Mouse (Mus musculus): Measurements from ENCODE around the gene Arsg. TPM values are rescaled to one million over a fixed set of nuclear protein-coding genes. Genes with fewer than 3 reads are reported as not detected.

Gene Arsg
- total and polyA plus RNA-seq, 2 experiments from 2014 or later: 6.0 to 6.6 TPM

DNA sequence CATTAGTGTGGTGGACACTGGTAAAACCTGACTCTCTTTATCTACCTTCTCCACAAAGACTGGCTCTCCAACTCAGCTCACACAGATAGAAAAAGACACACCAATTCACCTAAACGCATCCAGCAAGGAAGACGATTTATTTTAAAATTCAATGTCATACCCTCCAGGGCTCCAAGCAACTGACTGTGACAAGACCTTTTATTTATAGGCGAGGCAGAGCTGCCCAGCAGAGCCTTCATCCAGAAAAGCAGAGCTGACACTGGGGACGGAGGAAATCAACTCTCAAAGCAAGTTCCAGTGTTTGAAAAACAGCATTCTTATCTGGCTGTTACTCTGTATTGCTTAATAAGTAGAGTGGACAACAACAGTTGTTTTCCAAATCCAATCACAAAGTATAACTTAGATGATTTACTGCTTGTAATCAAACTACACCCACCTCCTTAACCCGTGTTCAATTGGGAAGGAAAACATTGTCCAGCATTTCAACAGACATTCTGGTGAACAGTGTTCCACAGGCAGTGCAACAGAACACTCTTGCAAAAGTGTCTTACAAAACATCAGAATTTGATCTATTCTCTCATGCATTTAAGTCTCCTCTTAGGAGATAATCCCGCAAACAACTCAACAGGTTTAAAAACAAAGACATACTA lies 135.9 kb downstream of the Arsg start:
- no peak overlapping the region for H3K4me2 ChIP-seq (ENCODE audit: low read depth, low read length, poor library complexity, severe bottlenecking)
- H3K27me3 ChIP-seq (ENCODE audit: insufficient read depth, low read length): no peaks in the 10 kb centered on the region
- H3K4me3 ChIP-seq (ENCODE audit: low read depth, low read length): no peak overlapping the region
- no peaks in the 10 kb centered on the region for H3K9me3 ChIP-seq (ENCODE audit: low read length)
- 58% methylated on average over 6 of the region's 6 CpGs for WGBS
- H3K27ac ChIP-seq (ENCODE audit: low read depth, low read length): no peak overlapping the region
- peaks cover 6% of the 10 kb centered on the region for H3K4me1 ChIP-seq (ENCODE audit: insufficient read depth, low read length)
- no peak for ATAC-seq (ENCODE audit: low FRiP score)
- H3K36me3 ChIP-seq (ENCODE audit: insufficient read depth, low read length): no peaks in the 10 kb centered on the region
- H3K9ac ChIP-seq (replicated peaks; ENCODE audit: low read length, poor library complexity, severe bottlenecking): no peak overlapping the region
- TF ChIP-seq CTCF (IDR thresholded peaks at IDR 0.05): no peak
- DNase-seq (ENCODE audit: low spot score): no peak

DNA sequence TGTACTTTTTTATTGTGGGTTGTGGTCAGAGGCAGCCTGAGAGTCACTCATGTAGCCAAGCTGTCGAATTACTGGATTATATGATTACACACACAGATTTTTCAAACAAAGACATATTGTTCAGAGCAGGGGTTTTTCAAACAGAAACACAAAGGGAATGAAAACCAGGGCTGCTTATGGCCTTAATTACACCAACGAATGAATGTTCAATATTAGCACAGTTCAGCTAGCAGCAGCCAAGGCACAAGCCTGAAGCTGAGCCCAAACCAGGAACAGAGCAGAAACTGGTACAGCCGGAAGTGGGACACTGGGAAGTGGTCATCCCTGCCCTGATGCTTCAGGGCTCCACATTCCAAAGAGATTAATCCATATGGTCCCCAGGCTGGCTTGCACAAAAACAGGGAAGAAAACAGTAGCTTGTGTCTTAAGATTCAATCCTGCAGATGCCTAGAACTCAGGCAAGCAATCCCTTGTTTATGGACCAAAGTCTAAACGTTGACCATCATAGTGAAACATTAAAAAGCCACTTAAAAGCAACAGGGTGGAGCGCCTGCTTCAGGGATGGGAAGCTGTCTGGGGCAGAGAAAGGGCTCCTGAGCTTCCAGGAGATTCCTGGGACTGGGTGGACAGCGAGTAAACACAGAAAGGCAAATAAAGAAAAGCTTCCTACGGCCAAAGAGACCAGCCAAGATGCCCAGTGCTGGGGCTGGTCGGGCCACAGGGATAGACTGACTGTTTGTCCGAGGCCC lies 137.0 kb downstream of the Arsg start:
- no peak for TF ChIP-seq CTCF (IDR thresholded peaks at IDR 0.05)
- H3K4me1 ChIP-seq (ENCODE audit: insufficient read depth, low read length): peaks cover 6% of the 10 kb centered on the region
- no peaks in the 10 kb centered on the region for H3K9me3 ChIP-seq (ENCODE audit: low read length)
- H3K36me3 ChIP-seq (ENCODE audit: insufficient read depth, low read length): no peaks in the 10 kb centered on the region
- DNase-seq (ENCODE audit: low spot score): no peak
- 11% methylated on average over 9 of the region's 9 CpGs for WGBS
- no peaks in the 10 kb centered on the region for H3K27me3 ChIP-seq (ENCODE audit: insufficient read depth, low read length)
- no peak for ATAC-seq (ENCODE audit: low FRiP score)
- peak overlapping the region; percentile 75; the same call in 1 of the 2 replicates for H3K27ac ChIP-seq (ENCODE audit: low read depth, low read length)
- peak overlapping the region; percentile 78 for H3K4me3 ChIP-seq (ENCODE audit: low read depth, low read length)
- peak overlapping the region; percentile 87 for H3K4me2 ChIP-seq (ENCODE audit: low read depth, low read length, poor library complexity, severe bottlenecking)
- H3K9ac ChIP-seq (replicated peaks; ENCODE audit: low read length, poor library complexity, severe bottlenecking): peak overlapping the region; percentile 78

- Histone ChIP-seq H3K36me3 (ENCODE audit: insufficient read depth, low read length) (no peaks in the 10 kb centered on the region), H3K4me3 (ENCODE audit: low read depth, low read length) (peak overlapping the region; percentile 78), H3K27me3 (ENCODE audit: insufficient read depth, low read length) (no peaks in the 10 kb centered on the region), H3K9ac (replicated peaks; ENCODE audit: low read length, poor library complexity, severe bottlenecking) (peak overlapping the region; percentile 78), H3K9me3 (ENCODE audit: low read length) (no peaks in the 10 kb centered on the region), H3K4me2 (ENCODE audit: low read depth, low read length, poor library complexity, severe bottlenecking) (peak overlapping the region; percentile 87), H3K4me1 (ENCODE audit: insufficient read depth, low read length) (peaks cover 6% of the 10 kb centered on the region), H3K27ac (ENCODE audit: low read depth, low read length) (peak overlapping the region; percentile 75)
- under 1% methylated on average over 26 of the region's 26 CpGs for WGBS
- peak; percentile 49 for TF ChIP-seq CTCF (IDR thresholded peaks at IDR 0.05)
- DNase-seq (ENCODE audit: low spot score) (no peak), ATAC-seq (ENCODE audit: low FRiP score) (no peak; the same call in 1 of the 2 replicates)
These were observed 137.7 kb downstream of the Arsg start for GRCm38 (mm10) chr11:109610795-109611302.

DNA sequence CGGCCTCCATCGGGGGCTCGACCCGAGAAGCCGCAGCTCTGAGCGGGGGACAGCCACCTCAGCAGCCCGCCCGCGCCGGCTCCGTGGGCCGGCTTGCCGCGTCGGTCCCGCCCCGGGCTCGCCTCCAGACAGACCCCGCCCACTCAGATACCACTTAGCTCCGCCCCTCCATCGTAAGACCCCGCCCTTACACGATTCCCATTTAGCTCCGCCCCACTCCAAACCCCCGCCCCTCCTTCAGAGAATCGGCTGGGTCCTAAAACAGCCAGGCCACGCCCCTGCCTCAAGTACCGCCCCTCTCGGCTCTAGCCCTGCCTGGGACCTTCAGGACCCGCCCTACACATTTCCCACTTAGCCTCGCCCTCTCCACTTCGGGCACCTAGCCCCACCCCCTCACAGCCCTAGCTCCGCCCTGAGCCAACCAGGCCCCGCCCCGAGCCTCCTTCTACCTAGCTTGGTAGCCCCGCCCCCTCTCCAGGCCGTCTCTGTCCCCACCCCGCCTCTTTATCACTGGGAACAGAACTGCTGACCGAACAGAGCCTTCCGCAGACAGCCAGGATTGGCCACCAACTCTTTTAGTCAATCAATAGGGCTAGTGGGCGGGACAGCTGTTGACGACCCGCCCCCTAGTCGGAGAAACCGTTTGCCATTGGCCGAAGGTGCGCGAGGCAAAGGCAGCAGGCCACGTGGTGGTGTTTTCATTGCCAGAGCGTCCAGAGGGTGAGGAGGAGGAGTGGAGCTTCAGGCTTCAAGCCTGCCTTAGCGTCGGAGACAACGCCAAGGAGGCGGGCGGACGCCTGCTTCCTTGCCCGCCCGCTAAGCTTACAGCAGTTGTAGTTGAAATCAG lies 138.4 kb downstream of the Arsg start, which contains the start of gene Wipi1:
Wipi1 (minus strand) TSS at position 665 of the 847 bp plus-strand sequence.
- peak within 1 kb of the TSS; percentile 78 for H3K4me3 ChIP-seq (ENCODE audit: low read depth, low read length)
- peak within 1 kb of the TSS; percentile 78 for H3K9ac ChIP-seq (replicated peaks; ENCODE audit: low read length, poor library complexity, severe bottlenecking)
- H3K27ac ChIP-seq (ENCODE audit: low read depth, low read length): peak within 1 kb of the TSS; percentile 75
- no peaks in the 10 kb centered on the region for H3K27me3 ChIP-seq (ENCODE audit: insufficient read depth, low read length)
- peak; percentile 99 for DNase-seq (ENCODE audit: low spot score)
- under 1% methylated on average over 57 of the region's 58 CpGs for WGBS
- peak within 1 kb of the TSS; percentile 87 for H3K4me2 ChIP-seq (ENCODE audit: low read depth, low read length, poor library complexity, severe bottlenecking)
- no peaks in the 10 kb centered on the region for H3K9me3 ChIP-seq (ENCODE audit: low read length)
- no peaks in the 10 kb centered on the region for H3K36me3 ChIP-seq (ENCODE audit: insufficient read depth, low read length)
- peak; percentile 17; the same call in 1 of the 2 replicates for TF ChIP-seq CTCF (IDR thresholded peaks at IDR 0.05)
- peaks cover 6% of the 10 kb centered on the region for H3K4me1 ChIP-seq (ENCODE audit: insufficient read depth, low read length)
- peak; percentile 97 for ATAC-seq (ENCODE audit: low FRiP score)

DNA sequence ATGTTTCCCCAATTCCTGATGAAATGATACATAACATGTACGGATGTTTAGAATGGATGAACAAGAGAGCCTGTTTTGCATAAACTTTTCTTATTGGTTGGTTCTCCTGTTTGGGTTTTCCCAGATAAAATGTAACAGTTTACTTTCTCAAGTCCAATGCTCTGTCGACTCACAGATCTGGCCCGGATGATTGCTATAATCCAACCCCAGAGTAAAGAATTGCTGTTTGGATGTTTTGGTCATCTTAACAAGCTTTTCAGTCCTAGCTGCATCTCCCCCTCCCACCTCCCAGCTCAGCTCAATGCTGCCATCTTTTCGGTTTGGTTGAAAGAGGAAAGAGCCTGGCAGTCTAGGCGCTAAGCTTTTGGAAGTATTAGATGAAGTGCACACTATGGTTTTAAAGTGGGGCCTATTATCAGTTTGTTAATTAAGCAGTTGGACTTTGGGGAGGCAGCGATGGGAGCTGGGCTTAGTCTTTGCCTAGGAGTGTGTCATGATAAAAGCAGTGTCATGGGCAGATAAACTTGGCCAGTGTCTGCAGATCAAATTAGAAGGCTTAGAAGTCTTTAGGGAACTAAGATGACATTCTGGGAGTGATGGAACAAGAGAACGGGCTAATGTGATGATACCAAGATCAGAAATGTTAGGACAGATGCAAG lies 139.8 kb downstream of the Arsg start:
- no peaks in the 10 kb centered on the region for H3K27me3 ChIP-seq (ENCODE audit: insufficient read depth, low read length)
- WGBS: 61% methylated on average over 7 of the region's 7 CpGs
- DNase-seq (ENCODE audit: low spot score): no peak
- no peak overlapping the region for H3K4me2 ChIP-seq (ENCODE audit: low read depth, low read length, poor library complexity, severe bottlenecking)
- ATAC-seq (ENCODE audit: low FRiP score): no peak
- peaks cover 6% of the 10 kb centered on the region for H3K4me1 ChIP-seq (ENCODE audit: insufficient read depth, low read length)
- no peak overlapping the region for H3K9ac ChIP-seq (replicated peaks; ENCODE audit: low read length, poor library complexity, severe bottlenecking)
- no peak overlapping the region for H3K27ac ChIP-seq (ENCODE audit: low read depth, low read length)
- no peak for TF ChIP-seq CTCF (IDR thresholded peaks at IDR 0.05)
- H3K9me3 ChIP-seq (ENCODE audit: low read length): no peaks in the 10 kb centered on the region
- no peak overlapping the region for H3K4me3 ChIP-seq (ENCODE audit: low read depth, low read length)
- H3K36me3 ChIP-seq (ENCODE audit: insufficient read depth, low read length): no peaks in the 10 kb centered on the region
